Mouse (Mus musculus) liver, embryonic 15.5 days (tissue): ENCODE data around the gene Ssxb10. TPM values are rescaled to one million over a fixed set of nuclear protein-coding genes. Genes with fewer than 3 reads are reported as not detected.
"Not testable (repeated sequence)": the region's sequence is repeated elsewhere in the genome, so short reads cannot be mapped to it uniquely, and the experiment has no call there.

ENCODE experiments used
- ATAC-seq: fragments of 200-750 bp; cut with Nextera tagmentation; 2 replicates; pipeline ENCODE4 v1.8.0; 2017; ENCODE audit warnings: moderate number of reproducible peaks, mild to moderate bottlenecking, moderate library complexity; ENCODE audit not compliant: insufficient read depth
- H3K27ac ChIP-seq: fragments of 300-500 bp; sonication (generic); replicated peaks from 2 replicates; pipeline ENCODE4 v1.5.1; 2015; ENCODE audit warnings: mild to moderate bottlenecking, inconsistent platforms
- H3K27me3 ChIP-seq: fragments of 300-500 bp; sonication (generic); 2 replicates; pipeline ENCODE4 v1.6.1; 2015; ENCODE audit warnings: mild to moderate bottlenecking, inconsistent platforms
- H3K36me3 ChIP-seq: fragments of 300-500 bp; sonication (generic); replicated peaks from 2 replicates; pipeline ENCODE4 v1.6.1; 2015; ENCODE audit warnings: moderate library complexity, mild to moderate bottlenecking, inconsistent platforms
- H3K4me1 ChIP-seq: fragments of 300-500 bp; sonication (generic); replicated peaks from 2 replicates; pipeline ENCODE4 v1.6.1; 2015; ENCODE audit warnings: inconsistent platforms
- H3K4me2 ChIP-seq: fragments of 300-500 bp; sonication (generic); 2 replicates; pipeline ENCODE4 v1.6.1; 2015; ENCODE audit warnings: moderate library complexity, mild to moderate bottlenecking, inconsistent platforms
- H3K4me3 ChIP-seq: fragments of 300-500 bp; sonication (generic); replicated peaks from 2 replicates; pipeline ENCODE4 v1.5.1; 2015; ENCODE audit warnings: mild to moderate bottlenecking, inconsistent platforms
- H3K9ac ChIP-seq: fragments of 300-500 bp; sonication (generic); 2 replicates; pipeline ENCODE4 v1.6.1; 2015; ENCODE audit warnings: moderate library complexity, mild to moderate bottlenecking, inconsistent platforms
- H3K9me3 ChIP-seq: fragments of 300-500 bp; sonication (generic); replicated peaks from 2 replicates; pipeline ENCODE4 v1.6.1; 2016; ENCODE audit warnings: inconsistent platforms
- WGBS: fragments of 180-500 bp; shearing (Covaris S2); methylation state at CpG from one replicate; pipeline ENCODE4 v1.1.7; 2015; ENCODE audit warnings: mixed read lengths; ENCODE audit not compliant: insufficient replicate concordance; 5-methylcytosine and 5-hydroxymethylcytosine counted together
- polyA plus RNA-seq: library from polyadenylated mRNA; unstranded; fragments of >200 nt; fragmentation: Nextera tagmentation; extraction: Ambion mirVana; gene quantifications from 2 replicates; pipeline ENCODE4 v1.2.1, GENCODE M21; 2015

The Ssxb10 gene
- polyA plus RNA-seq, result not detected in 2 replicates

DNA sequence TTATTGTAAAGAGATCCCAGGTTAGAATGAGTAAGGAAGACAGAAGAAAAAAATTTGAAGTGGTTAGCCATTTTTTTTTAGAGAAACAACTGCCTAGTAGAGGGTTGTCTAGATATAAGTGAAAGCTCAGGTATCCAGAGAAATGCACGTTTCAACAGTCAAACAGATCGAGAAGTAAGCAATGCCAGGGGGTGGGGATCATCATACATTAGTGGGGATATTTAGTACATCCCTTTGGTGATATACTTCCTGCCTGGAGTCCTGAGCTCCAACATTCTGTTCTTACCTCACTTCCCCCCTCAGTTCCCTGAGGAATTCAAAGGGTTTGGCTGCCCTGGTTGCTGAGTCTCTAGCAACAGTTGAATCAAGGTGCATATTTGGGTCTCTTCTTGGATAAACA lies at the start of gene Ssxb10:
Gene Ssxb10, plus strand, starts transcription at position 301 of the 400 bp plus-strand sequence.
- no peaks in the 10 kb centered on the region for H3K36me3 ChIP-seq
- no peak for ATAC-seq
- WGBS, result 36% methylated on average over 2 of the region's 2 CpGs

DNA sequence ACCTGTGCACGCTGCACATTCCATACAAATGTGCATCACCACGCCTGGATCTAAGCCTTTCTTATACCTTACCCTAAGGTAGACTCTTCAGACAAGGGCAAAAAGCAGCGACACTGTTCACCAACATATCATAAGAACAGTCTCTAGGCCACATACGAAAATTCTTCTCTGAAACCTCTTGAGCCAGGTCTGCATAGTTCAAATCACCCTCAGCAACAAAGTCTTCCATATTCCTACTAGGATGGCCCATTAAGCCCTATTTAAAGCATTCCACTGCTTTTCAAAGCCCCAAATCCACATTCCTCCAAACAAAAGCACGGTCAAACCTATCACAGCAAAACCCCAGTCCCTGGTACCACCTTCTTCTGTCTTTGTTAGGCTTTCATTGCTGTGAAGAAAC lies 38.6 kb upstream of the Ssxb10 start:
- H3K9me3 ChIP-seq, result no peaks in the 10 kb centered on the region
- no peak overlapping the region for H3K4me3 ChIP-seq
- no peak overlapping the region for H3K27ac ChIP-seq
- no peak overlapping the region for H3K4me2 ChIP-seq
- no peaks in the 10 kb centered on the region for H3K36me3 ChIP-seq
- H3K4me1 ChIP-seq, result no peaks in the 10 kb centered on the region
- no peak for ATAC-seq
- H3K9ac ChIP-seq, result no peak overlapping the region
- WGBS, result 49% methylated on average over 5 of the region's 5 CpGs
- H3K27me3 ChIP-seq, result no peaks in the 10 kb centered on the region

More for the DNA sequence above, at the start of gene Ssxb10:
- Histone ChIP-seq H3K27me3 (no peaks in the 10 kb centered on the region), H3K9ac (no peak within 1 kb of the TSS), H3K9me3 (no peaks in the 10 kb centered on the region), H3K4me2 (no peak within 1 kb of the TSS), H3K4me3 (no peak within 1 kb of the TSS), H3K27ac (no peak within 1 kb of the TSS), H3K4me1 (no peaks in the 10 kb centered on the region)

DNA sequence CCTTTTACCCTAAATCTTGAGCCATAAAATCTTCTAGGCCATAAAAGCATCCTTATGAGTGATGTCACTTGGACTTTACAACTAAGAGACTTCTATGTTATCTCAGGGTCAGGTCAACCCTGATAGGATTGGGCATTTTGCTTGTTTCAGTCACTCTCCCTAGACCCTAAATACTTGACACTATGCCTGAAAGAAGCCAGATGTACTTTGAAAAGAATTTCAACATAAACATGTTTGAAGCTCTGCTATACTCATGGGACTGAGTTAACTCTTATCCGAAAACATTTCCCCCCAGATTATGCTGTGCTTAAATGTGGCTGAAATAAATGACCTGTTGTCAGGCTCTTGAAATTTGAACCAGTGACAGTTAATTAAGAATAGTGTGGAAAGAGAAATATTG lies 17.9 kb upstream of the Ssxb10 start:
- ATAC-seq, result no peak
- Histone ChIP-seq H3K27me3 (no peaks in the 10 kb centered on the region), H3K4me2 (no peak overlapping the region), H3K27ac (no peak overlapping the region), H3K36me3 (no peaks in the 10 kb centered on the region), H3K4me1 (no peaks in the 10 kb centered on the region), H3K9me3 (no peaks in the 10 kb centered on the region), H3K9ac (no peak overlapping the region), H3K4me3 (no peak overlapping the region)
- 67% methylated on average over 1 of the region's 1 CpGs for WGBS

DNA sequence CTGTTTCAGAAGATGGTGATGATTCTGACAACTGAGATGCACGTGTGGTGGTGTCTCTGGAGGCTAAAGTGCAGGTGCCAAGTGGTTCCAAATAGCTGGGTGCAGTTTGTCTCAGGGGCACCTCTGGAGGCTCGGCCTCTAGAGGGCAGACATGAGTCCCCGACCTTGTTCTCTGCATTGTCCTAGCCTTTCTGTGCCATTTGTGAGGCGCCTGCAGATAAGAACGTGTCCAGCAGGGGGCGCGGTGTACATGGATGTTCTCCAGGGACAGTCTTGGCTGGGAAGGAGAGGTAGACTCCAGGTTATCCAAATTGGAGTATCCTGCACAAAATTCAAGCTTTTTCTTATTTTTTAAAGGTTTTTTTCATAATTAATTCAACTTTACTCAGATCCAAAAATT lies 12.3 kb upstream of the Ssxb10 start:
- not testable (repeated sequence) for H3K4me1 ChIP-seq, H3K4me3 ChIP-seq, H3K4me2 ChIP-seq, H3K9ac ChIP-seq, H3K27ac ChIP-seq, ATAC-seq, H3K36me3 ChIP-seq, H3K9me3 ChIP-seq, H3K27me3 ChIP-seq
- 8% methylated on average over 7 of the region's 7 CpGs for WGBS

DNA sequence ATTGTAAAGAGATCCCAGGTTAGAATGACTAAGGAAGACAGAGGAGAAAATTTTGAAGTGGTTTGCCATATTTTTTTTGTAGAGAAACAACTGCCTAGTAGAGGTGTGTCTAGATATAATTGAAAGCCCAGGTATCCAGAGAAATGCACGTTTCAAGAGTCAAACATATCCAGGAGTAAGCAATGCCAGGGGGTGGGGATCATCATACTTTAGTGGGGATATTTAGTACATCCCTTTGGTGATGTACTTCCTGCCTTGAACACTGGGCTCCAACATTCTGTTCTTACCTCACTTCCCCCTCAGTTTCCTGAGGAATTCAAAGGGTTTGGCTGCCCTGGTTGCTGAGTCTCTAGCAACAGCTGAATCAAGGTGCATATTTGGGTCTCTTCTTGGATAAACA lies 39.5 kb downstream of the Ssxb10 start, which contains the start of gene Ssxb9:
Gene Ssxb9, plus strand, starts transcription at position 301 of the 400 bp plus-strand sequence.
- WGBS, result 6% methylated on average over 1 of the region's 1 CpGs
- H3K36me3 ChIP-seq, H3K9ac ChIP-seq, H3K9me3 ChIP-seq, ATAC-seq, H3K27me3 ChIP-seq, H3K4me3 ChIP-seq, H3K4me2 ChIP-seq, H3K27ac ChIP-seq, H3K4me1 ChIP-seq: not testable (repeated sequence)

Other genes with a start within 250 kb of the Ssxb10 start
- 2.1 and 2.2 TPM in 2 replicates for gene Was, start 236.9 kb upstream of the Ssxb10 start, polyA plus RNA-seq
- 6.0 and 6.2 TPM in 2 replicates for gene Wdr13, start 194.5 kb upstream of the Ssxb10 start, polyA plus RNA-seq
- 228 and 253 TPM in 2 replicates for gene Rbm3, start 181.5 kb upstream of the Ssxb10 start, polyA plus RNA-seq
- 4.9 and 5.5 TPM in 2 replicates for gene Tbc1d25, start 151.2 kb upstream of the Ssxb10 start, polyA plus RNA-seq
- gene Ebp, start 133.9 kb upstream of the Ssxb10 start, polyA plus RNA-seq, result 81.1 and 91.0 TPM in 2 replicates
- 0.83 and 1.1 TPM in 2 replicates for gene Porcn, start 120.9 kb upstream of the Ssxb10 start, polyA plus RNA-seq
- gene Ftsj1, start 75.0 kb upstream of the Ssxb10 start, polyA plus RNA-seq, result 34.0 and 36.4 TPM in 2 replicates
- 67.3 and 70.0 TPM in 2 replicates for gene Slc38a5, start 56.3 kb upstream of the Ssxb10 start, polyA plus RNA-seq
- gene Ssxb9, start 39.6 kb downstream of the Ssxb10 start, polyA plus RNA-seq, result not detected in 2 replicates
- not detected in 2 replicates for gene Ssxb1, start 85.9 kb downstream of the Ssxb10 start, polyA plus RNA-seq
- gene Ssxb2, start 134.3 kb downstream of the Ssxb10 start, polyA plus RNA-seq, result not detected in 2 replicates
- not detected in 2 replicates for gene Gm14459, start 197.5 kb downstream of the Ssxb10 start, polyA plus RNA-seq
- gene Ssxb6, start 220.8 kb downstream of the Ssxb10 start, polyA plus RNA-seq, result not detected in 2 replicates